Mouse (Mus musculus) heart, embryonic 14.5 days (tissue): ENCODE results near the gene Mapk8ip3. TPM values are rescaled to one million over a fixed set of nuclear protein-coding genes. Genes with fewer than 3 reads are reported as not detected.

Experiments used
- ATAC-seq: fragments of 200-750 bp; cut with Nextera tagmentation; 2 replicates; pipeline ENCODE4 v1.8.0; 2017; ENCODE audit warnings: low read depth, moderate TSS enrichment; ENCODE audit not compliant: insufficient number of reproducible peaks, insufficient read depth, low FRiP score
- H3K27ac ChIP-seq, 2 experiments: fragments of 200-500 bp in 1 of 2; fragments of 300-500 bp in 1 of 2; sonication (generic) in 1 of 2; replicated peaks in 1 of 2; 2 replicates each; pipeline ENCODE4 v1.5.1; 2012 to 2014; ENCODE audit warnings: low read depth in 2 of 2, low read length in 2 of 2, control low read depth in 1 of 2, mild to moderate bottlenecking in 1 of 2, mixed read lengths in 1 of 2; ENCODE audit not compliant: control insufficient read depth in 1 of 2, insufficient read depth in 1 of 2
- H3K27me3 ChIP-seq: fragments of 300-500 bp; sonication (generic); 2 replicates; pipeline ENCODE4 v1.6.1; 2014; ENCODE audit warnings: mild to moderate bottlenecking, low read length, control low read depth; ENCODE audit not compliant: control insufficient read depth, insufficient read depth
- H3K36me3 ChIP-seq: fragments of 300-500 bp; sonication (generic); 2 replicates; pipeline ENCODE4 v1.6.1; 2014; ENCODE audit warnings: mild to moderate bottlenecking, control low read depth, low read length, mixed read lengths; ENCODE audit not compliant: control insufficient read depth, insufficient read depth
- H3K4me1 ChIP-seq, 2 experiments: fragments of 200-500 bp in 1 of 2; fragments of 300-500 bp in 1 of 2; sonication (generic) in 1 of 2; 2 replicates each; pipeline ENCODE4 v1.6.1; 2012 to 2014; ENCODE audit warnings: low read length in 2 of 2, control low read depth in 1 of 2, mixed read lengths in 1 of 2; ENCODE audit not compliant: control insufficient read depth in 2 of 2, insufficient read depth in 2 of 2
- H3K4me2 ChIP-seq: fragments of 300-500 bp; sonication (generic); 2 replicates; pipeline ENCODE4 v1.6.1; 2014; ENCODE audit warnings: mild to moderate bottlenecking, low read length
- H3K4me3 ChIP-seq, 2 experiments: fragments of 200-500 bp in 1 of 2; fragments of 300-500 bp in 1 of 2; sonication (generic) in 1 of 2; 2 replicates each; pipeline ENCODE4 v1.5.1; 2012 to 2014; ENCODE audit warnings: low read length in 2 of 2, mild to moderate bottlenecking in 2 of 2, control low read depth in 1 of 2, low read depth in 1 of 2, moderate library complexity in 1 of 2; ENCODE audit not compliant: control insufficient read depth in 1 of 2, insufficient read depth in 1 of 2
- H3K9ac ChIP-seq: fragments of 300-500 bp; sonication (generic); 2 replicates; pipeline ENCODE4 v1.6.1; 2014; ENCODE audit warnings: mild to moderate bottlenecking, low read length
- H3K9me3 ChIP-seq: fragments of 300-500 bp; sonication (generic); 2 replicates; pipeline ENCODE4 v1.6.1; 2016; ENCODE audit warnings: low read length, control low read depth; ENCODE audit not compliant: control insufficient read depth
- WGBS: fragments of 180-500 bp; shearing (Covaris S2); extraction: QIAGEN DNeasy Blood & Tissue Kit; methylation state at CpG from one replicate; pipeline ENCODE4 v1.1.7; 2014; 5-methylcytosine and 5-hydroxymethylcytosine counted together
- polyA plus RNA-seq: library from polyadenylated mRNA; unstranded; fragments of >200 nt; fragmentation: Nextera tagmentation; extraction: Ambion mirVana; gene quantifications from 2 replicates; pipeline ENCODE4 v1.2.1, GENCODE M21; 2014

Gene Mapk8ip3
- polyA plus RNA-seq, 1 experiment from 2014 or later = 27.8 TPM

DNA sequence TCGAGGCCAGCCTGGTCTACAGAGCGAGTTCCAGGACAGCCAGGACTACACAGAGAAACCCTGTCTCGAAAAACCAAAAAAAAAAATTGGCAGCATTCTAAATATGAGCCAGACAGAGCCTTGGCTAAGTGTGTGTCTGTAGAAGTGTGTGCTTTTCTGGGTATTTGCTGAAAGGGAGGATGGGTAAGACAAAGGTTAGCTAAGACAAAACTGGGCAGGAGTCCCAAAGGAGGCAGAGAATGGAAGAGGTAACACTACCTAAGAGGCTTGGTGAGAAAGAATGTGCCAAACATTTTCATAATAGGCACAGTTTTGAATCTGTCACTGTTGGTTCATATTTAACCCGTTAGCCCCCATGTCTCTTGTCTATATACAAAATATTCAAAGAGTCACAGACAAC, 4.3 kb downstream of the Mapk8ip3 start:
- Histone ChIP-seq H3K4me3 (no peak overlapping the region), H3K27ac (no peak overlapping the region), H3K4me1 (peaks cover 6 to 19% of the 10 kb centered on the region in 2 experiments), H3K9ac (no peak overlapping the region), H3K36me3 (peaks cover 28% of the 10 kb centered on the region), H3K27me3 (no peaks in the 10 kb centered on the region), H3K9me3 (no peaks in the 10 kb centered on the region), H3K4me2 (no peak overlapping the region)
- WGBS = 91% methylated on average over 4 of the region's 4 CpGs
- no peak for ATAC-seq

DNA sequence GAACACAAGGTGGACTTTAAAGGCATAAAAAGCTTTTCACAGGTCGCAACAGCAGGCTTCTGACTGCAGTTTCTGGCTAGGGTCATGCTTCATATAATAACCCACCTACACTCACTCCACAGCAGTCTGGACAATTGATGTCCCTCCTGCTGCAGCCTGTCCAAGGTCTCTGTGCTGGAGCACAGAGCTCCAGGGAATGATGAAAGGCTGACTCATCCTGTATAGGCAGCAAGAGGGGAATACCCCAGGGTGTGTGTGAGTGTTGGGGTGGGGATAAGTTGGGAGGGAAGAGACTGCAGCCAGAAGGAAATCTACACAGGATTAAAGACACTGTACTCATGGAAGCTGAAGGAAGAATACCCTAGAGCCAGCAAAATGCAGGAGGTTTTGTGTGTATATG, 7.3 kb downstream of the Mapk8ip3 start:
- Histone ChIP-seq H3K9ac (no peak overlapping the region), H3K36me3 (peaks cover 54% of the 10 kb centered on the region), H3K27me3 (no peaks in the 10 kb centered on the region), H3K4me2 (no peak overlapping the region), H3K27ac (no peak overlapping the region), H3K9me3 (no peaks in the 10 kb centered on the region), H3K4me3 (no peak overlapping the region), H3K4me1 (peaks cover 0 to 4% of the 10 kb centered on the region in 2 experiments; a peak in 2 of 4 replicates)
- 90% methylated on average over 1 of the region's 1 CpGs for WGBS
- no peak for ATAC-seq

DNA sequence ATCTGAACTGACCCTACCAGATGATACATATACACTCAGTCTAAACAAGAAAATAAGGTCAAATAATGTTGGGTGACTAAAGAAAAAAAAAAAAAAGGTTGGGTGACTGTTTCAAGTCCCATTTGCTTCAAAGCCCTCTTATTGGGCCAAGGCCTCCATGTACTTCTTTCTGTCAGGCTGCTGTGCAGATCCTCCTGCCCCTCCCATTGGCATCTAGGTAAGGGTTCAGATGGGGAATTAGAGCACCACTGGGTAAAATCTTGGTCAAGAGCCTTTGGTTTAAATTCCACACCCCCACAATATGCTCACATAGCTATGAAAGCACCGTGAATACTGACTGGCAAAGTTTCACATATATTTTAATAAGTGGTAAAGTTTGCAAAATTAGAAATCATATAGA, 13.5 kb downstream of the Mapk8ip3 start:
- Histone ChIP-seq H3K9ac (no peak overlapping the region), H3K4me1 (no peaks in the 10 kb centered on the region), H3K9me3 (no peaks in the 10 kb centered on the region), H3K36me3 (peaks cover 95% of the 10 kb centered on the region), H3K27ac (no peak overlapping the region), H3K27me3 (no peaks in the 10 kb centered on the region), H3K4me3 (no peak overlapping the region), H3K4me2 (no peak overlapping the region)
- 94% methylated on average over 1 of the region's 1 CpGs for WGBS
- ATAC-seq = no peak

DNA sequence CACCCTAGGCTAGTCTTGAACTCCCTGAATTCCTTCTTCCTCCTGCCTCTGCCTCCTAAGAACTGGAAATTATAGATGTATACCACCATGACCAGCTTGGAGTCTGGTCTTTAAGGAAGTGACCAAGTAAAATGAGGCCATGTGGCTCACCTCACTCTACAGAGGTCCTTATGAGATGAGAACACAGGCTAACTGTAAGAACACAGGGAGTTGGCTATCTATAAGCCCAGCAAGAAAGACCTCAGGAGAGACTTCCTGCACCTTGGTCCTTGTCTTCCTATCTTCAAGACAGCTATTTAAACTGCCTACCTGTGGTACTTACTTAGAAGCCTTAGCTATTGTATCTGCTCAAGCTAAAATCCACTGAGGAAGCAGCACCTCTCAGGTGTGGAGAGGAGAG, 22.8 kb downstream of the Mapk8ip3 start:
- Histone ChIP-seq H3K4me3 (no peak overlapping the region), H3K4me2 (no peak overlapping the region), H3K9me3 (no peaks in the 10 kb centered on the region), H3K4me1 (no peaks in the 10 kb centered on the region), H3K36me3 (peaks cover 98% of the 10 kb centered on the region), H3K9ac (no peak overlapping the region), H3K27me3 (no peaks in the 10 kb centered on the region), H3K27ac (no peak overlapping the region)
- no peak for ATAC-seq

DNA sequence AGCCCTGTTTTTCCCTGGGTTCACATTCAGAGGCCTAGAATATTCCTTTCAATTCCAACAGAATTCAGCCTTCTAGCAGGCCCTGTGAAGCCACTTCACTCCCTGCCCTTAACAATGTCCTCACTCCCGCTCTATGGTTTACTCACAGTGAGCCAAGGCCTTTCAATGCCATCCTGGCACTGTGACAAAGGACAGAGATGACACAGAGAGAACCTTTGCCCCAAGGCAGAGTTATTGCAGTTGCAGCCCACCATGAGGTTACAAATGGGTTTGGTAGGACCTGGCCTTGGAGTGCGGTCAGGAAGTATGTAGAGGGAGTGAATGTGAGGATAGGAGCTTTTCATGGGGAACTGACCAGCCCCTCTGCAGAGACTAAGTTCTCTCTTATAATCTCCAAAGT, 29.2 kb downstream of the Mapk8ip3 start:
- no peak overlapping the region for H3K4me2 ChIP-seq
- no peaks in the 10 kb centered on the region for H3K4me1 ChIP-seq
- no peak for ATAC-seq
- no peak overlapping the region for H3K27ac ChIP-seq
- H3K9ac ChIP-seq = no peak overlapping the region
- no peaks in the 10 kb centered on the region for H3K27me3 ChIP-seq
- H3K4me3 ChIP-seq = no peak overlapping the region
- H3K9me3 ChIP-seq = no peaks in the 10 kb centered on the region
- WGBS = 92% methylated on average over 2 of the region's 2 CpGs
- H3K36me3 ChIP-seq = peaks cover 98% of the 10 kb centered on the region

DNA sequence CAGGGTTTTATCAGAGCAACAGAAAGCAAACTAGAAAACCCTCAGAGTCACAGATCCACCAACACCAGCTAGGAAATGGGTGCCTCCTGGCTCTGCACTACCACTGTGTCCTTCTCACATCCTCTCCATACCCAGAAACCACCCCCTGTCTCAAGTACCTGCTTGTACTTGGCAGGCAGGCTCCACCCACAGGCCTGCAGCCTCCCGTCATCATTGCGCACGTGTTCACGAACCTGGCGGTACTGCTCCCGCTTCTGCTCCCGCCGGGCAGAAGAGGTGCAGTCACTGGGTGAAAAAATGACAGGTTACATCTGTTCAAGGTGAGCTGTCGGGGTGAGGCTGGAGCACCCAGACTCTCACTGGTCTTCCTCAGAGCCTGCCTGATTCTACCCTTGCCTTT, 33.0 kb downstream of the Mapk8ip3 start:
- no peaks in the 10 kb centered on the region for H3K9me3 ChIP-seq
- no peaks in the 10 kb centered on the region for H3K27me3 ChIP-seq
- WGBS = 86% methylated on average over 9 of the region's 9 CpGs
- no peak overlapping the region for H3K9ac ChIP-seq
- H3K4me2 ChIP-seq = no peak overlapping the region
- no peak for ATAC-seq
- peaks cover 100% of the 10 kb centered on the region for H3K36me3 ChIP-seq
- H3K27ac ChIP-seq = no peak overlapping the region
- H3K4me1 ChIP-seq = peaks cover 0 to 7% of the 10 kb centered on the region in 2 experiments; a peak in 1 of 4 replicates
- H3K4me3 ChIP-seq = no peak overlapping the region

DNA sequence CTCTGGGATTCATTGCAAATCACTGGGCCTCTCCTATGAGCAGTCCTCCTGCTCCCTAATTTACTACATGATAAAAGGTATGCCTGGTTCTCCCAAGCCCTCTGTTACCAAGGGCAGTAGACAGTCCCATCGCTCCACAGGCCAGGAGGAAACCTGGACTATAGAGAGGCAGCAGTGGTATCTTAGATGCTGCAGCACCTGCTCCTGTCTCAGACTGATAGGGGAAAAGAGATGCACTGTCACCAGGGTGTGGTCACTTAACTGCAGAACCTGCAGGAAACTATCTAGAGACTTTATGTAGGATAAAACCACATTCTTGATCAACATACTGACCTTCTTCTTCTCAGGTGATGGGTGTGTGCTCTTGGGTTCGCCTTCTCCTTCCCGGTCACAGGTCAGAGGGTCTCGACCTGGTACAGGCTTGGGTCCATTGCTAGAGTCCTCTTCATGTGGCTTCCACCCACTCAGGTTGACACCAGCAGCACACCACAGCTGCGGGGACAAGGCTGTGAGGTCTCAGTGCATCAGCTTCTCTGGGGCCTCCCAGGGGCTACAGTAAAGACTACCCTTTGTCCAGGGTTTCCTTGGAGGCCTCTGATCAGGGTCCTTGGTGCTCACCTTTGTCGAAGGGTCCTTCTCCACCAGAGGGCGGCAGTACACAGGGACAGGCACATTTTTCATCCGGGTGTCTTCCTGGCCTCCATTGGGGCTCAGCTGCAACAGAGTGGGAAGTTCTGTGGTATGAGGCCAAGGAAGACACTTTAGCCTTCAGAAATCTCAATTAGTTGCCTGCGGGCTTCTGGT, 33.9 kb downstream of the Mapk8ip3 start:
- H3K27ac ChIP-seq = no peak overlapping the region
- 71% methylated on average over 9 of the region's 9 CpGs for WGBS
- no peak overlapping the region for H3K4me2 ChIP-seq

DNA sequence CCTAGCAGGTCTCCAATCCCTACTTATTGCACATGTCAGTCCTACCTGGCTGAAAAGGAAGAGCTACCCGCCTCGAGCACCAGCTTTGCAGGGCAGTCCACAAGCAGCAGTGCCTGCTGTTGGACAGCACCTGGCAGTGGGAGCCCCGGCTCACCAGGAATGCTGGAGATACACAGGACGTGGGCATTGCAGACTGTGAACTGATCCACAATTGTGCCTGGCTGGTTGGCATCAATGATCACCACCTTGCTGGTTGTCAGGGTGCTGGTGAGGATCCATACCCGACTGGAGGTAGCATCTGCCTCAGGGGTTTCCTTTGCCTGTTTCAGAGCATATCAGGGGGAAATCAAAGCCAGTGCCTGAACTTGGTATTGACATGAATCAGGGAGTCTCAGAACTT, 34.7 kb downstream of the Mapk8ip3 start:
- no peak overlapping the region for H3K9ac ChIP-seq

More for the DNA sequence above, 33.9 kb downstream of the Mapk8ip3 start:
- Histone ChIP-seq H3K9me3 (no peaks in the 10 kb centered on the region), H3K27me3 (no peaks in the 10 kb centered on the region), H3K4me3 (no peak overlapping the region), H3K9ac (no peak overlapping the region), H3K4me1 (peaks cover 0 to 9% of the 10 kb centered on the region in 2 experiments; a peak in 1 of 4 replicates), H3K36me3 (peaks cover 100% of the 10 kb centered on the region)
- ATAC-seq = no peak

More for the DNA sequence above, 34.7 kb downstream of the Mapk8ip3 start:
- H3K4me2 ChIP-seq = no peak overlapping the region
- no peak overlapping the region for H3K27ac ChIP-seq
- no peaks in the 10 kb centered on the region for H3K27me3 ChIP-seq
- no peak overlapping the region for H3K4me3 ChIP-seq
- peaks cover 100% of the 10 kb centered on the region for H3K36me3 ChIP-seq
- 85% methylated on average over 5 of the region's 5 CpGs for WGBS
- H3K4me1 ChIP-seq = peaks cover under 1 to 17% of the 10 kb centered on the region in 2 experiments
- no peak for ATAC-seq
- no peaks in the 10 kb centered on the region for H3K9me3 ChIP-seq
